Mouse (Mus musculus) bone marrow, adult 2 months (tissue): Measurements from ENCODE around the gene Relch. TPM values are rescaled to one million over a fixed set of nuclear protein-coding genes. Genes with fewer than 3 reads are reported as not detected.

Experiments
- H3K27ac ChIP-seq: fragments of 200-500 bp; 2 replicates; pipeline ENCODE4 v1.5.1; 2012; ENCODE audit warnings: low read depth, mild to moderate bottlenecking, control low read depth, inconsistent platforms, low read length; ENCODE audit not compliant: control insufficient read depth, poor library complexity, insufficient read depth
- H3K4me1 ChIP-seq: fragments of 200-500 bp; 2 replicates; pipeline ENCODE4 v1.6.1; 2011; ENCODE audit warnings: low read length; ENCODE audit not compliant: control insufficient read depth, insufficient read depth
- H3K4me3 ChIP-seq: fragments of 200-500 bp; replicated peaks from 2 replicates; pipeline ENCODE3; 2011; ENCODE audit warnings: mild to moderate bottlenecking, low read depth, low read length, control low read depth; ENCODE audit not compliant: control insufficient read depth
- CTCF ChIP-seq: fragments of 200-500 bp; IDR thresholded peaks from 2 replicates; pipeline ENCODE4 v1.5.1; 2011; ENCODE audit warnings: low read length, control low read depth; ENCODE audit not compliant: control insufficient read depth, insufficient read depth
- POLR2A ChIP-seq: fragments of 200-500 bp; IDR thresholded peaks from 2 replicates; pipeline ENCODE4 v1.6.1; 2011; ENCODE audit warnings: low read depth, mild to moderate bottlenecking, control low read depth, low read length, borderline replicate concordance; ENCODE audit not compliant: control insufficient read depth
- WGBS: fragments of 180-500 bp; shearing (Covaris S2); methylation state at CpG from one replicate; pipeline ENCODE4 v1.1.7; 2018; 5-methylcytosine and 5-hydroxymethylcytosine counted together
- polyA plus RNA-seq: library from polyadenylated mRNA; stranded (reverse); fragments of >200 nt; gene quantifications from 2 replicates; pipeline ENCODE4 v1.2.4, GENCODE M21; 2011; ENCODE audit warnings: low replicate concordance; ENCODE audit not compliant: missing spikeins, insufficient read depth, insufficient read length

Gene Relch
- polyA plus RNA-seq, 1 experiment = 25.6 TPM

GRCm38 (mm10) chr1:105780079-105780456 lies 116.4 kb downstream of the Relch start:
- TF ChIP-seq CTCF = no peak
- no peak for TF ChIP-seq POLR2A
- H3K4me1 ChIP-seq = no peaks in the 10 kb centered on the region
- 20% methylated on average over 12 of the region's 12 CpGs for whole genome bisulfite sequencing
- no peak overlapping the region for H3K27ac ChIP-seq
- no peak overlapping the region for H3K4me3 ChIP-seq

GRCm38 (mm10) chr1:105780457-105781364 lies 117.0 kb downstream of the Relch start, which contains the start of gene Tnfrsf11a:
Gene Tnfrsf11a (plus strand): TSS chr1:105780718.
- Histone ChIP-seq H3K4me1 (no peaks in the 10 kb centered on the region), H3K27ac (no peak within 1 kb of the TSS), H3K4me3 (peak within 1 kb of the TSS; percentile 45)
- TF ChIP-seq POLR2A = no peak
- peak; percentile 31; the same call in 1 of the 2 replicates for TF ChIP-seq CTCF
- WGBS = 6% methylated on average over 71 of the region's 77 CpGs

GRCm38 (mm10) chr1:105781391-105782146 lies 117.9 kb downstream of the Relch start:
- 31% methylated on average over 12 of the region's 12 CpGs for WGBS
- no peak overlapping the region for H3K27ac ChIP-seq
- no peak overlapping the region for H3K4me3 ChIP-seq
- H3K4me1 ChIP-seq = no peaks in the 10 kb centered on the region
- TF ChIP-seq POLR2A (no peak), CTCF (no peak)

- Histone ChIP-seq H3K4me3 (no peak overlapping the region), H3K4me1 (no peaks in the 10 kb centered on the region), H3K27ac (no peak overlapping the region)
- WGBS = 55% methylated on average over 5 of the region's 5 CpGs
- TF ChIP-seq POLR2A (no peak), CTCF (no peak)
These were observed 120.8 kb downstream of the Relch start for GRCm38 (mm10) chr1:105784257-105785016.

GRCm38 (mm10) chr1:105785146-105785545 lies 121.5 kb downstream of the Relch start:
- 31% methylated on average over 4 of the region's 4 CpGs for WGBS
- TF ChIP-seq CTCF = no peak
- no peak for TF ChIP-seq POLR2A
- Histone ChIP-seq H3K4me1 (no peaks in the 10 kb centered on the region), H3K4me3 (no peak overlapping the region), H3K27ac (no peak overlapping the region)

GRCm38 (mm10) chr1:105786731-105787357 lies 123.2 kb downstream of the Relch start:
- Histone ChIP-seq H3K27ac (no peak overlapping the region), H3K4me3 (no peak overlapping the region), H3K4me1 (no peaks in the 10 kb centered on the region)
- 35% methylated on average over 6 of the region's 6 CpGs for WGBS
- no peak for TF ChIP-seq CTCF

GRCm38 (mm10) chr1:105790103-105790502 lies 126.4 kb downstream of the Relch start:
- no peak overlapping the region for H3K4me3 ChIP-seq
- H3K27ac ChIP-seq = no peak overlapping the region

GRCm38 (mm10) chr1:105794670-105795069 lies 131.0 kb downstream of the Relch start:
- no peak for TF ChIP-seq CTCF
- TF ChIP-seq POLR2A = no peak
- 80% methylated on average over 6 of the region's 6 CpGs for WGBS
- Histone ChIP-seq H3K4me3 (no peak overlapping the region), H3K4me1 (no peaks in the 10 kb centered on the region), H3K27ac (no peak overlapping the region)

More at GRCm38 (mm10) chr1:105790103-105790502, 126.4 kb downstream of the Relch start:
- no peak for TF ChIP-seq CTCF
- TF ChIP-seq POLR2A = no peak
- 41% methylated on average over 3 of the region's 3 CpGs for WGBS
- H3K4me1 ChIP-seq = no peaks in the 10 kb centered on the region
